Mouse (Mus musculus): ENCODE measurements around the gene Treml2. TPM values are rescaled to one million over a fixed set of nuclear protein-coding genes. Genes with fewer than 3 reads are reported as not detected.

Gene Treml2
- 5.8 and 18.4 TPM in 2 replicates for total RNA-seq (2015; ENCODE audit: low replicate concordance)
- total RNA-seq (2017; ENCODE audit: low replicate concordance), result 5.7 and 7.7 TPM in 2 replicates

DNA sequence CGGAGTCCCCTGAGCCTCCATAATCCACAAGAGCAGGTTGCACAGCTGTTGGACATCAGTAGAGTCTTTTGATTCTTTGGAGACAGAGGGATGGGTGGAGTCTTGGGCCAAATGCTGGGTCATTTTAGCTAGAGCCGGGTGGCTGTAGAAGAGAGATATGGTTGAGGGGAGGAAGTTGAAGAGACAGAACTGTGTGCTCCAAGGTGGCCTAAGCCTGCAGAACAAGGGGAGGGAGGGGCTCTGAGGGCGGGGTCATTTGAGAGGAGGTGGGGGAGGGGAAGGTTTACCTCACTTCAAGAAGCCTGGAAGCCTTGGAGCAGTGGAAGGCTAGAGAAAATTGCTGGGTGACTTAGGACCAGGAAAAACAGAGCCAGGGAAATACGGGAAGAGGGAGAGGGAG, at the start of gene Treml2:
Gene Treml2 (plus strand): TSS at position 296 of the 400 bp plus-strand sequence.
- peak; percentile 70 for ATAC-seq (replicated peaks; ENCODE audit: low FRiP score, poor library complexity, severe bottlenecking)

DNA sequence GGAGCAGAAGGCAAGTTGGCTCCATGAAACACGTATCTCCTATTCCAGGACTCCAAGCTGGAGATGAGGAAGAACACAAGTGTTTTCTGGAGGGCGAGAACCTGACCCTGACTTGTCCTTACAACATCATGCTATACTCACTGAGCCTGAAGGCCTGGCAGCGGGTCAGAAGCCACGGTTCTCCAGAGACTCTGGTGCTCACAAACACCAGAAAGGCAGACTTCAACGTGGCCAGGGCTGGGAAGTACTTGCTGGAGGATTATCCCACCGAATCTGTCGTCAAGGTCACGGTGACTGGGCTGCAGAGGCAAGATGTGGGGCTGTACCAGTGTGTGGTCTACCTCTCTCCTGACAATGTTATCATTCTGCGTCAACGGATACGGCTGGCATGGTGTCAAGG, 49.8 kb upstream of the Treml2 start:
- ATAC-seq (replicated peaks; ENCODE audit: low FRiP score, poor library complexity, severe bottlenecking), result no peak

DNA sequence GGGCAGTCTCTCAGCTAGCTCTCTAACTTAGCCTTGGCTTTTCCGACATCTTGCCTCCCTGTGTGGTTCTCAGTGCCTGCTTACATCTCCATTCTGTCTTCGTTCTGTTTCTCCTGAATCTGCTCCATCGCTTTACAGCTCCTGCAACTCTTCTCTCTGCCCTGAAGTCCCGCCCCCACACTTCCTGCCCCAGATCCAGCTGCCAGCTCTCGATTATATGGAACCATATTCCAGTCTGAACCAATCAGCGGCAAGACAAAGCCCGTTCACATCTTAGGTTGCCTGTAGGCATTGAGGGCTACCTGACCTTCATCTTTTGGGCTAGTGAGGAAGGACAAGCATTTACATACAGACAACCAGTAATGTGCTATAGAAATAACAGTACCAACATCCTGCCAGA, 48.7 kb upstream of the Treml2 start:
- ATAC-seq (replicated peaks; ENCODE audit: low FRiP score, poor library complexity, severe bottlenecking), result no peak

DNA sequence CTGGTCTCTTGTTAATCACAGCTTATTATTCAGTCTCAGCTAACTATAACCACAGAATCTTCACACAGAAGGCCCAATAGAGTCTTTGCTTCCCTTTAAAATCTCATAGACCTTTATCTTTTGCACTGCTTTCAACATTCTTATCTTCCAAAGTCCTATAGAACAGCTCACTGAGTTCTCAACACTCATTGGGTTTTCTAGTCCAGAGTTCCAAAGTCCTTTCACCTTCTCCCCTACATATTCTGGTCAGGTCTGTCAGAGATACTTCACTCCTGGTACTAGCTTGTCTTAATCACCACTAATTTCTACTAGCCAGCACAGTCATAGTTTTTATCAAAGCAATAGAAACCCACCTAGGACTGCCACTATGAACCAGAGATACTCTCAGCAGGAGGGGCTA, 42.7 kb upstream of the Treml2 start:
- ATAC-seq (replicated peaks; ENCODE audit: low FRiP score, poor library complexity, severe bottlenecking), result no peak

DNA sequence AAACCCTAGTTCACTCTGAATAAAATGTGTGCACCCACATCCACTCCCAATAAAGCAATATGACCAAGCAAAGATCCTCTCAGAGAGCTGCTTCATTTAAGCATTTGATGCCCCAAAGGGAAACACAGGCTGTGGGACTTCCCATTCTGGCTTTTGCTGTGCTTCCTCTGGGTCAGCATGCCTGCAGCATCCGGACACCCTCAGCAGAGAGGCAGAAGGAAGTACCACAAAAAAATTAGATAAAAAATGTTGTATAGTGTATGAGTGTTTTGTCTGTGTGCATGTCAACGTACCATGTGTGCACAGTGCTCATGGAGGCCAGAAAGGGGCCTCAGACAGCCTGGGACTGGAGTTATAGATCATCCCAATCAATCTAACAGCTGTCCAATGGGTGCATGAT, 37.4 kb upstream of the Treml2 start:
- no peak for ATAC-seq (replicated peaks; ENCODE audit: low FRiP score, poor library complexity, severe bottlenecking)

DNA sequence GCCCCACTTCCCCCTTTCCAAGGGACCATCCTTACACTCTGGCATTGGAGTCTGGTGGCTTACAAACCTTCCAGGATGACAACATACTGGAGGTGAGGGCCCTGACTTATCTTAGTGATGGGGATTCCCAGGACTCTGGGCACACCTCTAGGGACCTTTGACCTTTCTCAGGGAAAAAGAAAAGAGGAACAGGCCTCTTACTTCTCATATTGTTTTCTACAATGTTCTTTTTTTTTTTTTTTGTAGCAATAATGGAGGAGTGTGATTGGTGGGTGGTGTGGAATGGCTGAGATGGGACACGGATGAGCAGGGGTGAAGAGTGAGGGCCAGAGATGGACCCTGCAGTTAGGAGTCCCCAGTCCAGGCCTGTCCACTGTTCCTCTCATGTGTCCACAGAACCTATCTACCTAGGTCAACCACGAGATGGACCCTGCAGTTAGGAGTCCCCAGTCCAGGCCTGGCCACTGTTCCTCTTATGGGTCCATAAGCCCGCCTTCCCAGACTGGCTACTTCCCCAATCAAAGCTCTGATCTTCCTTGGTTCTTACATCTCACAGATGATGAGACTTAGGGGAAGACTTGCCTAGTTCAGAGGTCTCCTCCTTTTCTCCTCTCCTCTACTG, 35.4 kb upstream of the Treml2 start, which contains the start of gene Treml4:
Gene Treml4 (plus strand): TSS at position 555 of the 622 bp plus-strand sequence.
- no peak for ATAC-seq (replicated peaks; ENCODE audit: low FRiP score, poor library complexity, severe bottlenecking)

DNA sequence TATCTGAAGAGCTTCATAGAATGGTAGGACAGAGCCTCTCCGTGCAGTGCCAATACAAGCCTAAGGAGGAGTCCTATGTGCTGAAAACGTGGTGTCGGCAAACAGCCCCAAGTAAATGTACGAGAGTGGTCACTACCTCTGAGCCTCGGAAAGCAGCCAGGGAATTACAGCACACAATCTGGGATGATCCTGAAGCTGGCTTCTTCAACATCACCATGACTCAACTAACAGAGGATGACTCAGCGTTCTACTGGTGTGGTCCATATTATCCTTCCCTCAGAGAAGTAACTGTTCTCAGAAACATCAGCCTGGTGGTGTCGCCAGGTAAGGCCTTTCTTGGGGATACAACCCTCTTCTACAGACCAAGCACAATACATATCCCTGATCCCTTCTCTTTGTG, 34.6 kb upstream of the Treml2 start:
- ATAC-seq (replicated peaks; ENCODE audit: low FRiP score, poor library complexity, severe bottlenecking), result peak; percentile 83

DNA sequence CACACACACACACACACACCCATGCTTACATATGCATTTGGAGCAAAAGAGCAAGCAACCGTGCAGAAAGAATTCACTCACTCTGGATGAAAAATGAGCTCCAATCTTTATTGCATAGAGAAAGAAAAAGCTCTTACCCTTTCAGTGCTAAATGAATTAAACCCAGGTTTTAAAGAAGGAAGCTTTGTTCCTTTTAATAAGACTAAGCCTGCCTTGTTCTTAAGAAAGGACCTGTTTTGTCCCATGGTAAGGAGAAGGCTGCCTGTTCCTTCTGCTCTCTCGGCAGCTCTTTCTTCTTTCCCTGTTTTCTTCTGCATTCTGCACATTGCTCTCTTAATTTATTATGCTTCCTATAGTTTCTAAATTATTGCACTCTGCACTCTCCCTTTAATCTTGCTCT, 33.2 kb upstream of the Treml2 start:
- ATAC-seq (replicated peaks; ENCODE audit: low FRiP score, poor library complexity, severe bottlenecking), result no peak

DNA sequence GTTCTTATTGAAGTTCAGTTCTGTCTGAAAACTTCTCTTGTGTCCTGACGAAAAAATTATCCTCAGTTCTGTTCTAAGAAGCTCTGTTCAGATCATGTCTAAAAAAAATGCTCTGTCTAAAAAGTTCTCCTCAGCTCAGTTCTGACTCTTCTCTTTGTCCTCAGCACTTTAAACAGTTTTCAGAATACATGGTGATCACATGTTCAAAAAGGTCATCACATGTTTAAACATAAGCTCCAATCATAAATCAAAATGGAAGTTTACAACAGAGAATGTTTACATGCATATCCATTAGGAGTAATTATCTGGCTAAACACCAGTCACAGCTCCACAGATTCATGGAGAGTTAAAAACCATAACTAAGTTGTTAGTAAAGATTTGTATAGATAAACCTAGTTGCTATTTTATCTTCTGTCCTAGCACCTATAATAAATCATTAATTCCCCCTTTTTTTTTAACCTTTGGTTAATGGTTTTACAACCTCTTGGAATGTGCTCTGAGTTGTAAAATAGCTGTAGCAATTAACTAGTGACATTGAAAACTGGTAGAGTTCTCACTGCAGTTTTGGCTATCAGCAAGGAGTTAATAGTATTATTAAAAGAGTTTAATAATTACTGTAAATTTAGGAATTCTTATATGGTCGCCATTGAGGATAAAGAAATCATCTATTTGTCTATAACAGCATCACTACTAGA, 32.5 kb upstream of the Treml2 start:
- no peak for ATAC-seq (replicated peaks; ENCODE audit: low FRiP score, poor library complexity, severe bottlenecking)

DNA sequence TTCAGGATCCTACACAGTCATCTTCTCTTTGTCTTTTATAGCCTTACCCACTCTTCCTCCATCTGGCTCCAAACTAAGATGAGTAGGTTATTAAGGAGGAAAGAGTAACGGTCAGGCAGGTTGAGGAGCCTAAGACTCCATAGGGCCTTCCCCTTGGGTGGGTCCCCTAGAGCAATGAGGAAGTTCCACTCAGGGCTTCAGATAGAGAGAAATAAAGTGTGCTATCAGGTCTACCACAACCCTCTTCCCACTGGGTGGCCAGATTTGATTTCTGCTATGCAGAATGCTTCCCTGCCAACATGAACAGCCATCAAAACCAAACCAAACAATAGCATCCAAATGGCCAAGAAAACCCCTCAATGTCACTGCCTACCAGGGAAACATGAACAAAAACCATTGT, 31.7 kb upstream of the Treml2 start:
- ATAC-seq (replicated peaks; ENCODE audit: low FRiP score, poor library complexity, severe bottlenecking), result no peak

DNA sequence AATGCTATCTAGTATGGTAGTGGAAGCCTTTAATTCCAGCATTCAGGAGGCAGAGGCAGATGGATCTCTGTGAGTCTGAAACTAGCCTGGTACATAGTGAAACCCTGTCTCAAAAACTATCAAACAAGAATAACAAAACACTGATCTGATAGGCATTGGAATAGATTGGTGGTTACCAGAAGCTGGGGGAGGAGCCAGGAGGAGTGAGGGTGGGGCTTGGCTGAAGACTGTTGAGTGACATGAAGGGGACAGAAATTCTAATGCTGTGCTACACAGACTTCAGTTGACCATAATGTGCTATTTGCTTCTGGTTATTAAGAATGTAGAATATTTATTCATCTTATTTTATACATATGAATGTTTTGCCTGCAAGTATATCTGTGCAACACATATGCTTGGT, 31.0 kb upstream of the Treml2 start:
- no peak for ATAC-seq (replicated peaks; ENCODE audit: low FRiP score, poor library complexity, severe bottlenecking)

DNA sequence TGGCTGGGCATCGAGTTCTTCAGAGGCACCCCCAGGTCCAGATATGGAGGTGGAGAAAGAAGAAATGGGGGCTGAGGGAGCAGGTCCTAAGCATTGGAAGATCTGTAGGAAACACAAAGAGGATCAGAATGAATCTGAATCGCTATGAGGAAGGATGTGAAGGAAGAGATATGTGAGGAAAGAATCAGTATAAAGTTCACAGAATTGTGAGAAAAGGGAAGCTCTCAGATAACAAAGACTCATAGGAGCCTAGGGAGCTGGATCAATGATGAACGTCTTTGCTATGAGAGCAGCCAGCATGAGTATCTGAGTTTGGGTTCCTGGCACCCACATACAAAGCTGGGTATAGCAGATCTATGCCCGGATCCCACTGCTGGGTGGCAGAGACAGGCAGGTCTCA, 29.5 kb upstream of the Treml2 start:
- no peak for ATAC-seq (replicated peaks; ENCODE audit: low FRiP score, poor library complexity, severe bottlenecking)

DNA sequence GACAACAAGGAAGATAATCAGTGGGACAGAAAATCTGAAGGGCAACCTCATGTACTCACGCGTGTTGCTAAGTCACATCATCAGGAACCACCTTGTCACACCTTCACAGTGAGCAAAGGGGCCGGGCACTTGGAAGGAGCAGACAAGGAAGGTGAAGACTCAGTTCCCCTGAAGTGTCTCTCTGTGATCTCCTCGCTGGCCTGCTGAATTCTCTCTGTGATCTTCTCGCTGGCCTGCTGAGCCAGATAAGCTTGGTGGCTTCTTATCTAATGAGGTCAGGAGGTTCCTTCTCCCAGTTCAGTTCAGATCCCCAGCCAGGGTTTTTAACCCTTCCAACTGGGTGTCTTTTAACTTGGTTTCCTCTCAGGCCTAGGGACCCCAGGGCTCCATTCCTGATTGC, 27.1 kb upstream of the Treml2 start:
- ATAC-seq (replicated peaks; ENCODE audit: low FRiP score, poor library complexity, severe bottlenecking), result peak; percentile 89

DNA sequence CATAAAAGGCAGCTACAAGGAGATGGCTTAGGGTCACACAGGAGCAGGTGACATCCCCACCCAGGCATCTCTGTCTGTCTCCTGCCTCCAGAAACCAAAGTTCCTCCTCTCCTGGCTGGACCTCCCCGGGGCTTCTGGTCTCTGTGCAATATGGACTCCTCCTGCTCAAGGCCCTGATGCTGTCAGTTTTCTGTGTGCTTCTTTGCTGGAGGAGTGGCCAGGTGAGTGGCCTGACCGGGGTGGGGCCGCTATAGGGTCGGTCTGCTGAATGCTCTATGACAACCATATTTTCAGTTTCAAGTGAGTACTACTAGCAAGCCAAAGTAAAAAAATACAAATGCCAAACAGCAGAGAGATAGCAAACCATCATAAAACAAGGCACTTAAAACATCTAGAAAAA, 26.7 kb upstream of the Treml2 start:
- ATAC-seq (replicated peaks; ENCODE audit: low FRiP score, poor library complexity, severe bottlenecking), result peak; percentile 50

DNA sequence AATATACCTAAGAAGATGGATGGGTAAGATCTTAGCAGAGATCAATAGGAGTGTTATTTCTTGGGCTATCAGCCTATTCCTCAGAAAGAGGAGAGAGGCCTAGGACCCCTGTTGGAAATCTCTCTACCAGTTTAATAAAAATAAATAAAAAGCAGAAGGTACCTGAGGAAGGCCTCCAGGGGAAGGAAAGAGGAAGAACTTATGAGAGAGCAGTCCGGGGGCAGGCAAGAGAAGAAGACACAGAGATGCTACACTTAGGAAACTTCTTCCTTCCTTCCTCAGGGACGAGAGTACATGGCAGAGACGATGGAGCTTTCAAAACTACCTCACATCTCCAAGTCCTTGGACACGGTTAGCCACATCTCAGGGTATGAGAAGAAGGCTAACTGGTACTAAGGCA, 25.2 kb upstream of the Treml2 start:
- ATAC-seq (replicated peaks; ENCODE audit: low FRiP score, poor library complexity, severe bottlenecking), result no peak

DNA sequence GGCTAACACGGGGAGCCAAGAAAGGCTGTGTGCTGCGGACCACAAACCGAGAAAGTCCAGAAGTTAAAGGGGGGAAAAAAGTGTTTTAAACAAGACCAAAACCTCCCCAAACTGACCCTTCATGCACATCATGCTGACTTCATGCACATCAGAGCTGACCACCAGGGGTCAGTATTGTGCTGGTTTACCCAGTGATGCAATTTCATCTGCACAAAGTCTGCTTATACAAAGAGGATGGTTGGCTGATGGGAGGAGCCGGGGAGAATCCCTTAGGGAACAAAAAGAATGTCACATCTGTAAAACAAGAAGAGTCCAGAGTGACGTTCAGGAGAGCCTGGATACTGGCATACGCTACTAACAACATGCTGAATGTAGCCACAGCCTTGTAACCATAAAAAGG, 24.4 kb upstream of the Treml2 start:
- ATAC-seq (replicated peaks; ENCODE audit: low FRiP score, poor library complexity, severe bottlenecking), result peak; percentile 57

DNA sequence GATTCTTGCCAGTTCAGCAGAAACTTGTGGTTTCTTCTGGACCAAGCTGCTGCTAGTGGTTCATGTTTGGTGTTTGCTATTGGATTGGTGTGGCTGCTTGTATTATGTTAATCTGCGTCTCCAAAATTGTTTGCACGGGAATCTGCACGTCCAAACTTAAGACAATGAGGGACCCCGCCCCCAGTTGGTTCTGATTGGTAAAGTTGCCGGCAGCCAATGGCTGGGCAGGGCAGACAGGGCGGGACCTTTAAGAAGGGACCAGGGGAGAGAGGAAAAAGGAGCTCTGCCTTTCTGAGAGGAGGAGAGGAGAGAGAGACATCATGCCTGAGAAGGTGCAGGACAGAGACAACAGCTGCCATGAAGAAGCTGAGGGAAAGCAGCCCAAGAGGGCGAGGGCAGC, 23.6 kb upstream of the Treml2 start:
- no peak for ATAC-seq (replicated peaks; ENCODE audit: low FRiP score, poor library complexity, severe bottlenecking)

DNA sequence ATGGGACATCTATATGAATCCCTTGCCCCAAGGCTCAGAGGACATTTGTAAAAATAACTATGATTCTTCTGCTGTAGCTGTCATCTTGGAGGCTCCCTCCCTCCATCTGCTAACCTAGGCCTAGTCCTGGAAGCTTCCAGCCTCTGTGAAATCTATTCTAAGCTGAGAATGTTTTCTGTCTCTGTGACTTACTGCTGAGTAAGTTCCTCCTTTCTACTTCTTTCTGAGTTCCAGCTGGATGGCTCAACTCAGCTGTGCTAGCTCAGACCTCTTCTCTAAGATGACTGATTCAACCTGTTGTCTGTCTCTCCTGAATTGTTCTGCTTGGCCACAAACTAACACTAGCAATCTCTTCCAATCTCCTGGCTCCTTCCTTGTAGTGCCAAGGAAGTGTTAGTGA, 20.9 kb upstream of the Treml2 start:
- ATAC-seq (replicated peaks; ENCODE audit: low FRiP score, poor library complexity, severe bottlenecking), result no peak

DNA sequence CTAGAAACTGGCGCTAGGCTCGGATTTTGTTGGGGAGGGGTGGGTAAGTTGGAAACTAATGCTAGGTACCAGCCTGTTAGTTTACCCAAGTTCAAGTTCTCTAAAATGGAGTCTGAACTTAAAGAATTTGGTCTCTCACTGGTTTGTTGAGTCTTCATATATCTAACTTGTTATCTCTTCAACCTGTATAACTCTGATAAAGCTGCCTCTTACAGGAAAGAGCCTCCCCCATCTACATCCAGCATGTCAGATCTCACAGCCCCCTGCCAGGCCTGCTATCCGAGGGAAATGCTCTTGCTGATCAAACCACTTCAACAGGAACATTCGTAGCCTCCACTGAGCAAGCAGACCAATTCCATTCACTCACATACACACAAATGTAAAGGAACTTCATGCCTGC, 20.3 kb upstream of the Treml2 start:
- ATAC-seq (replicated peaks; ENCODE audit: low FRiP score, poor library complexity, severe bottlenecking), result no peak

DNA sequence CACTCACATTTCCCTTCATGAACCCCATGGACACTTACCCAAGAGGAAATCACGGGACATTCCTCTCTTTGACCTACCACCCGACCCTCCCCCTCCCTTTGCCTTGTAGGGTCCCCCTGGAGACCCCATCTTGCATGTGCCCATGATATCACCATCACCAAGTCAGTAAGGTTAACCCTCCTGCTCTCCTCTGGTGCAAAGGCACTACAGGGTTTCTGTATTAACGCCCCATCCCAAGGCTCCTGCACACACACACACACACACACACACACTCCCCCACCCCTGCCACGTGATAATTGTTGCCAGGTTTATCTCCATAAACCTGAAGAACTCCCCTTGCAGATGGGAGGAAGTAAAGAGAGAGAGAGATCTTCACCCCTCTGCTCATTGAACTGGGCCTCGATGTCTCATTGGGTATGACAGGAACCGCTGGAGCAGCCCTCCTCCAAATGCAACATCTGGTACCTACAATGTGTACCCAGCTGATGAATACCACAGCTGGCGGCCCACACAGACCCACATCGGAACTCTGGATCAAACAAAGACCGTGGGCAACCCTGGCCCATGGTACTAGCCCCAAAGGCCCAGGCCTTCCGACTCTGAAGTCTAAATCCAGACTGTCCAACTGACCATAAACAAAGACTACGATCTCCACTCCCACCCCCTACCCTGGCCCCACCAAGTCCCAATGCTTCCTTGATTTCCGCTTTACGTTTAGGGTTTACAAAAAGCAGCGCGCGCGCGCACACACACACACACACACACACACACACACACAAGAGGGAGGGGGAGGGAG, 18.2 kb upstream of the Treml2 start:
- ATAC-seq (replicated peaks; ENCODE audit: low FRiP score, poor library complexity, severe bottlenecking), result peak; percentile 55

DNA sequence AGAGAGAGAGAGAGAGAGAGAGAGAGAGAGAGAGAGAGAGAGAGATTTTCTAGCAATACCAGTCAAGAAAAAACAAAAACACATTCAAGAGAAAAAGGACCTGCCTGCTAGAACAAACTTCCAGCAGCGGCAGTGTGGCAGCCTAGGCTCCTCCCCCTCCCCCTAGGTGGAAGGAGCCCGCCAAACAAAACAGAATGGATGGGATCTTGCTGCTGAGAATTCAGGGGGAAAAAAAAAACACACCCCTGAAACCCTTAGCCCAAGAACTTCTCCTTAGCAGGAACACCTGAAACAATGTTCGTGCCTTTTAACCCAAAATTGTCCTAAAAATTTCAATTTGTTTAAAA, 17.6 kb upstream of the Treml2 start:
- peak; percentile 91 for ATAC-seq (replicated peaks; ENCODE audit: low FRiP score, poor library complexity, severe bottlenecking)
